Mouse (Mus musculus): ENCODE results near the gene Rpf2.

- TF ChIP-seq CTCF (IDR thresholded peaks at IDR 0.05; ENCODE audit: control insufficient read depth, insufficient read depth, low read length) (no peak), POLR2A (IDR thresholded peaks at IDR 0.05; ENCODE audit: borderline replicate concordance, control insufficient read depth, low read depth, low read length) (no peak)
Measured at GRCm38 (mm10) chr10:40195001-40195400, 51.8 kb downstream of the Rpf2 start.
